Mouse (Mus musculus) lung, adult 2 months (tissue): ENCODE data around the gene Mkks.

Source experiments
- CTCF ChIP-seq: fragments of 200-500 bp; IDR thresholded peaks from 2 replicates; pipeline ENCODE4 v1.5.1; 2011; ENCODE audit warnings: mild to moderate bottlenecking, low read length, control low read depth; ENCODE audit not compliant: insufficient read depth
- POLR2A ChIP-seq: fragments of 200-500 bp; IDR thresholded peaks from 2 replicates; pipeline ENCODE4 v1.6.1; 2011; ENCODE audit warnings: low read depth, mild to moderate bottlenecking, control low read depth, low read length, borderline replicate concordance; ENCODE audit errors: extremely low read depth

GRCm38 (mm10) chr2:136854543-136855388 lies 36.4 kb downstream of the Mkks start:
- TF ChIP-seq CTCF (no peak), POLR2A (no peak)
